In the genomic region with DNA sequence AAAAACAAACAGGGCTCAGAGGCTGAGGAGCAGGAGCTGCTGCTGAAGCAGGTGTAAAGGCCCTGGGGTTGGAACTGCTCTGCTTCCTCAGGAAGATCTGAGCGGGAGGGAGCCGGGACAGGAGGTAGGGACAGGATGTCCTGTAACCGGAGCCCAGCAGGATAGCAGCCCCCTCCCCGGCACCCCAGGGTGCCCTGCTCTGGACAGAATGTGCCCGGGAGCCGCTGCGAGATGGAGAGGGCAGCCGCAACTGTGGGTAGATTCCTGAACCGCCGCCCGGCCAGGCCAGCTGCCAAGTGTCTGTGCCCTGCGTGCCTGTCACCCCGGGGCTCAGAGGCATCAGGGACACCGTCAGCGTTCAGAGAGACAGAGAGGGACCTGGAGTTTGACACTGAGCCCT, we compare ENCODE assay signal across 9 mouse cellular contexts. TPM values are rescaled to one million over a fixed set of nuclear protein-coding genes. Genes with fewer than 3 reads are reported as not detected.
DNase-seq lines count a peak whose midpoint lies in the region; ATAC-seq and TF ChIP-seq lines count a peak whose summit lies in the region.
"Had no signal": no experiment of that assay in that cellular context is flagged by ENCODE, and none has a peak within 500 bp of the region (broad histone marks: within the 10 kb centered on the region; RNA-seq: fewer than 3 reads in every experiment).

No protein-coding gene starts in this region.

- ATAC-seq in hindbrain, embryonic 12.5 days (ENCODE audit: low FRiP score), result no peak
- no peak for ATAC-seq in hindbrain, embryonic 14.5 days (ENCODE audit: low FRiP score)
- ATAC-seq in monocyte, adult 5-6 weeks (replicated peaks; ENCODE audit: insufficient number of reproducible peaks, low FRiP score, low TSS enrichment, poor library complexity, severe bottlenecking), result 0 out of 2 replicates have a peak, but pooled peaks have one; percentile 1

- 56% methylated on average over 15 of the region's 15 CpGs for WGBS in hindbrain, embryonic 12.5 days
- 52% methylated on average over 15 of the region's 15 CpGs for WGBS in hindbrain, embryonic 14.5 days

- H3K36me3 ChIP-seq in hindbrain, embryonic 12.5 days, result peaks cover 7% of the 10 kb centered on the region; the same call in 1 of the 2 replicates
- H3K36me3 ChIP-seq in hindbrain, embryonic 14.5 days (replicated peaks; ENCODE audit: control insufficient read depth, insufficient read depth), result 0 out of 2 replicates have a peak, but pooled peaks cover 10% of the 10 kb centered on the region

- no peak overlapping the region for H3K4me2 ChIP-seq in hindbrain, embryonic 12.5 days (replicated peaks)
- no peak overlapping the region for H3K4me2 ChIP-seq in hindbrain, embryonic 14.5 days (replicated peaks)
- H3K4me2 ChIP-seq: limb, embryonic 15.5 days had no signal

- H3K4me3 ChIP-seq in hindbrain, embryonic 12.5 days, result no peak overlapping the region
- H3K4me3 ChIP-seq in hindbrain, embryonic 14.5 days (replicated peaks; ENCODE audit: low read length), result no peak overlapping the region
- H3K4me3 ChIP-seq in gastrocnemius, adult 2 months, result peak overlapping the region; percentile 53
- H3K4me3 ChIP-seq: limb, embryonic 15.5 days had no signal

- no peak for DNase-seq in hindbrain, embryonic 14.5 days (ENCODE audit: low spot score)
- peak; percentile 77 for DNase-seq in adrenal gland, postnatal 10 days
- peak; percentile 97 for DNase-seq in gastrocnemius, adult 2 months
- DNase-seq in kidney, postnatal 14 days, result peak; percentile 61
- DNase-seq in urinary bladder, postnatal 25 days (ENCODE audit: low spot score), result no peak
- no peak for DNase-seq in urinary bladder, adult 2 months (ENCODE audit: low spot score)

- H3K9ac ChIP-seq in hindbrain, embryonic 12.5 days, result peak overlapping the region; percentile 3; the same call in 1 of the 2 replicates
- H3K9ac ChIP-seq in hindbrain, embryonic 14.5 days, result no peak overlapping the region
- H3K9ac ChIP-seq: limb, embryonic 15.5 days had no signal

- no peak overlapping the region for H3K27ac ChIP-seq in hindbrain, embryonic 12.5 days
- no peak overlapping the region for H3K27ac ChIP-seq in hindbrain, embryonic 14.5 days
- H3K27ac ChIP-seq in gastrocnemius, adult 2 months, result peak overlapping the region; percentile 94
- H3K27ac ChIP-seq: limb, embryonic 15.5 days had no signal

- H3K4me1 ChIP-seq in hindbrain, embryonic 12.5 days, result peaks cover 7% of the 10 kb centered on the region
- H3K4me1 ChIP-seq in hindbrain, embryonic 14.5 days (replicated peaks; ENCODE audit: control insufficient read depth, insufficient read depth, low read length), result no peaks in the 10 kb centered on the region; the same call in 1 of the 2 replicates

- no peaks in the 10 kb centered on the region for H3K27me3 ChIP-seq in hindbrain, embryonic 12.5 days
- H3K27me3 ChIP-seq in hindbrain, embryonic 14.5 days (ENCODE audit: control insufficient read depth, insufficient read depth, low read length), result no peaks in the 10 kb centered on the region
- H3K27me3 ChIP-seq: limb, embryonic 15.5 days had no signal

- H3K9me3 ChIP-seq in hindbrain, embryonic 12.5 days (replicated peaks), result no peaks in the 10 kb centered on the region
- H3K9me3 ChIP-seq in hindbrain, embryonic 14.5 days (ENCODE audit: control insufficient read depth, low read length), result no peaks in the 10 kb centered on the region
- H3K9me3 ChIP-seq: limb, embryonic 15.5 days had no signal

- TF ChIP-seq CTCF in gastrocnemius, adult 2 months (IDR thresholded peaks at IDR 0.05), result no peak

- intact Hi-C loops in gastrocnemius, adult 2 months (cut with DNase I), result no loop called here

RNA-seq across cellular contexts. Expression of a gene that starts 6.0 kb away (rescaled TPM):
- 9.8 and 11.1 TPM in 2 replicates for polyA plus RNA-seq in hindbrain, embryonic 12.5 days (2016; fragmentation: Nextera tagmentation; extraction: Ambion mirVana)
- 7.2 and 8.7 TPM in 2 replicates for polyA plus RNA-seq in hindbrain, embryonic 14.5 days (2014; fragmentation: Nextera tagmentation; extraction: Ambion mirVana)
- 10 to 100 TPM; 11.2 to 13.8 TPM for total RNA-seq in adrenal gland, postnatal 10 days (2021)
- total RNA-seq in gastrocnemius, adult 2 months (2021), result 100 to 1,000 TPM in 1 of 2 experiments, 10 to 100 TPM in 1; 66.5 to 182 TPM
- total RNA-seq in monocyte, adult 5-6 weeks (2017), result 24.6 to 27.9 TPM (median 26.7 TPM) in 3 replicates
- polyA plus RNA-seq in urinary bladder, adult 2 months (2012; rRNA removed), result 20.4 and 27.4 TPM in 2 replicates

RNA-seq across cellular contexts. Expression of a gene that starts 25.3 kb away (rescaled TPM):
- not detected in 2 replicates for polyA plus RNA-seq in hindbrain, embryonic 12.5 days (2016; fragmentation: Nextera tagmentation; extraction: Ambion mirVana)
- polyA plus RNA-seq in hindbrain, embryonic 14.5 days (2014; fragmentation: Nextera tagmentation; extraction: Ambion mirVana), result 0.09 TPM in 1 of 2 replicates, not detected in the other
- under 1 TPM; 0.67 to 0.87 TPM for total RNA-seq in adrenal gland, postnatal 10 days (2021)
- total RNA-seq in gastrocnemius, adult 2 months (2021), result not detected
- total RNA-seq in monocyte, adult 5-6 weeks (2017), result 2.7 to 11.0 TPM (median 7.9 TPM) in 3 replicates
- 0.58 and 0.94 TPM in 2 replicates for polyA plus RNA-seq in urinary bladder, adult 2 months (2012; rRNA removed)

RNA-seq across cellular contexts. Expression of a gene that starts 28.7 kb away (rescaled TPM):
- polyA plus RNA-seq in hindbrain, embryonic 12.5 days (2016; fragmentation: Nextera tagmentation; extraction: Ambion mirVana), result 16.0 and 17.7 TPM in 2 replicates
- 23.3 and 26.6 TPM in 2 replicates for polyA plus RNA-seq in hindbrain, embryonic 14.5 days (2014; fragmentation: Nextera tagmentation; extraction: Ambion mirVana)
- 10 to 100 TPM; 17.7 to 22.8 TPM for total RNA-seq in adrenal gland, postnatal 10 days (2021)
- 1 to 10 TPM; 2.7 to 3.6 TPM for total RNA-seq in gastrocnemius, adult 2 months (2021)
- 9.6 to 28.2 TPM (median 11.6 TPM) in 3 replicates for total RNA-seq in monocyte, adult 5-6 weeks (2017)
- polyA plus RNA-seq in urinary bladder, adult 2 months (2012; rRNA removed), result 19.5 and 19.7 TPM in 2 replicates

RNA-seq across cellular contexts. Expression of a gene that starts 29.5 kb away (rescaled TPM):
- polyA plus RNA-seq in hindbrain, embryonic 12.5 days (2016; fragmentation: Nextera tagmentation; extraction: Ambion mirVana), result 22.1 and 23.8 TPM in 2 replicates
- polyA plus RNA-seq in hindbrain, embryonic 14.5 days (2014; fragmentation: Nextera tagmentation; extraction: Ambion mirVana), result 10.0 and 14.3 TPM in 2 replicates
- total RNA-seq in adrenal gland, postnatal 10 days (2021), result 1 to 10 TPM; 3.0 to 3.1 TPM
- total RNA-seq in gastrocnemius, adult 2 months (2021), result 10 to 100 TPM; 18.1 to 21.5 TPM
- total RNA-seq in monocyte, adult 5-6 weeks (2017), result not detected in 3 replicates
- 5.5 and 5.6 TPM in 2 replicates for polyA plus RNA-seq in urinary bladder, adult 2 months (2012; rRNA removed)

RNA-seq across cellular contexts. Expression of a gene that starts 40.2 kb away (rescaled TPM):
- polyA plus RNA-seq in hindbrain, embryonic 12.5 days (2016; fragmentation: Nextera tagmentation; extraction: Ambion mirVana), result 131 and 139 TPM in 2 replicates
- 155 and 158 TPM in 2 replicates for polyA plus RNA-seq in hindbrain, embryonic 14.5 days (2014; fragmentation: Nextera tagmentation; extraction: Ambion mirVana)
- 10 to 100 TPM; 42.0 to 42.6 TPM for total RNA-seq in adrenal gland, postnatal 10 days (2021)
- 10 to 100 TPM; 65.6 to 73.1 TPM for total RNA-seq in gastrocnemius, adult 2 months (2021)
- total RNA-seq in monocyte, adult 5-6 weeks (2017), result 32.1 to 34.0 TPM (median 32.6 TPM) in 3 replicates
- 70.9 and 74.6 TPM in 2 replicates for polyA plus RNA-seq in urinary bladder, adult 2 months (2012; rRNA removed)

Comparison
In these comparisons a context has a peak if more than half of its experiments do, and no peak if none do; other contexts are left out.
1. DNase-seq: peak in adrenal gland, postnatal 10 days (single experiment), gastrocnemius, adult 2 months (single experiment) and kidney, postnatal 14 days (single experiment); none in hindbrain, embryonic 14.5 days (single experiment), urinary bladder, postnatal 25 days (single experiment) and urinary bladder, adult 2 months (single experiment).